Mouse (Mus musculus) hindbrain, embryonic 12.5 days (tissue): Measurements from ENCODE around the gene Ifnab. TPM values are rescaled to one million over a fixed set of nuclear protein-coding genes. Genes with fewer than 3 reads are reported as not detected.
A peak's percentile ranks its signal among the peaks of the same experiment; 100 is the strongest.

Source experiments
- ATAC-seq: fragments of 200-750 bp; cut with Nextera tagmentation; 2 replicates; pipeline ENCODE4 v1.8.0; 2017; ENCODE audit warnings: moderate TSS enrichment; ENCODE audit not compliant: low FRiP score
- H3K27ac ChIP-seq: fragments of 300-500 bp; sonication (generic); 2 replicates; pipeline ENCODE4 v1.5.1; 2016; ENCODE audit warnings: mild to moderate bottlenecking
- H3K27me3 ChIP-seq: fragments of 300-500 bp; sonication (generic); 2 replicates; pipeline ENCODE4 v1.6.1; 2016; ENCODE audit warnings: mild to moderate bottlenecking
- H3K36me3 ChIP-seq: fragments of 300-500 bp; sonication (generic); 2 replicates; pipeline ENCODE4 v1.6.1; 2016; ENCODE audit warnings: mild to moderate bottlenecking
- H3K4me1 ChIP-seq: fragments of 300-500 bp; sonication (generic); 2 replicates; pipeline ENCODE4 v1.6.1; 2016
- H3K4me2 ChIP-seq: fragments of 300-500 bp; sonication (generic); replicated peaks from 2 replicates; pipeline ENCODE4 v1.6.1; 2016; ENCODE audit warnings: mild to moderate bottlenecking
- H3K4me3 ChIP-seq: fragments of 300-500 bp; sonication (generic); 2 replicates; pipeline ENCODE4 v1.5.1; 2016; ENCODE audit warnings: mild to moderate bottlenecking
- H3K9ac ChIP-seq: fragments of 300-500 bp; sonication (generic); 2 replicates; pipeline ENCODE4 v1.6.1; 2016; ENCODE audit warnings: mild to moderate bottlenecking, moderate library complexity
- H3K9me3 ChIP-seq: fragments of 300-500 bp; sonication (generic); replicated peaks from 2 replicates; pipeline ENCODE4 v1.6.1; 2016; ENCODE audit warnings: mild to moderate bottlenecking
- WGBS: fragments of 180-500 bp; shearing (Covaris S2); methylation state at CpG from one replicate; pipeline ENCODE4 v1.1.7; 2016; 5-methylcytosine and 5-hydroxymethylcytosine counted together
- polyA plus RNA-seq: library from polyadenylated mRNA; unstranded; fragments of >200 nt; fragmentation: Nextera tagmentation; extraction: Ambion mirVana; gene quantifications from 2 replicates; pipeline ENCODE4 v1.2.1, GENCODE M21; 2016

The Ifnab gene
- not detected in 2 replicates for polyA plus RNA-seq

- H3K27me3 ChIP-seq = no peaks in the 10 kb centered on the region
Observed at GRCm38 (mm10) chr4:88691259-88691658, at the start of gene Ifnab. Gene Ifnab, minus strand, starts transcription at chr4:88691359.

GRCm38 (mm10) chr4:88739036-88739435 lies 47.9 kb upstream of the Ifnab start:
- no peak for ATAC-seq
- Histone ChIP-seq H3K4me2 (no peak overlapping the region), H3K4me1 (no peaks in the 10 kb centered on the region), H3K9ac (no peak overlapping the region), H3K27me3 (no peaks in the 10 kb centered on the region), H3K27ac (no peak overlapping the region), H3K9me3 (no peaks in the 10 kb centered on the region), H3K4me3 (no peak overlapping the region), H3K36me3 (no peaks in the 10 kb centered on the region)
- 93% methylated on average over 6 of the region's 6 CpGs for WGBS

More at GRCm38 (mm10) chr4:88691259-88691658, at the start of gene Ifnab:
- no peaks in the 10 kb centered on the region for H3K36me3 ChIP-seq
- H3K4me3 ChIP-seq = no peak within 1 kb of the TSS
- H3K27ac ChIP-seq = no peak within 1 kb of the TSS
- ATAC-seq = no peak
- H3K9me3 ChIP-seq = no peaks in the 10 kb centered on the region
- 68% methylated on average over 2 of the region's 2 CpGs for WGBS
- no peak within 1 kb of the TSS for H3K4me2 ChIP-seq
- no peak within 1 kb of the TSS for H3K9ac ChIP-seq
- H3K4me1 ChIP-seq = no peaks in the 10 kb centered on the region

DNA sequence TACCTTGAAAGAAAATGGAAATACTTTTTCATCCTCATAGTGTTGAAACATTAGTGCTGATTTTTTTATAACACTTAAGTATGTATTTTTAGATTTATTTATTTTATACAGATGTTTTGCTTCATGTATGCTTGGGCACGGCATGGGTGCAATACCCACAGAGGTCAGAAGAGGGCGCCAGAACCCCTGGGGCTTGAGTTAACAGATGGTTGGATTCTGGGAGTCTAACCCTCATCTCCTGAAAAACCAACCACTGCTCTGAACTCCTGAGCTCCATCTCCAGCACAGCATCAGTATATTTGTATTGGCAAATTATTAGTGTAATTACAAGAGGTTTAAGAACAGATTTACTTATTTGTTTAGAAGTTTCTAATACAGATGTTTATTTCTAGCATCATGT lies 47.3 kb upstream of the Ifnab start:
- WGBS = 4% methylated on average over 2 of the region's 2 CpGs
- H3K4me1 ChIP-seq = no peaks in the 10 kb centered on the region
- no peak overlapping the region for H3K4me2 ChIP-seq
- H3K9me3 ChIP-seq = no peaks in the 10 kb centered on the region
- no peak for ATAC-seq
- no peak overlapping the region for H3K9ac ChIP-seq
- no peak overlapping the region for H3K4me3 ChIP-seq
- H3K27ac ChIP-seq = no peak overlapping the region
- H3K27me3 ChIP-seq = no peaks in the 10 kb centered on the region
- H3K36me3 ChIP-seq = no peaks in the 10 kb centered on the region

DNA sequence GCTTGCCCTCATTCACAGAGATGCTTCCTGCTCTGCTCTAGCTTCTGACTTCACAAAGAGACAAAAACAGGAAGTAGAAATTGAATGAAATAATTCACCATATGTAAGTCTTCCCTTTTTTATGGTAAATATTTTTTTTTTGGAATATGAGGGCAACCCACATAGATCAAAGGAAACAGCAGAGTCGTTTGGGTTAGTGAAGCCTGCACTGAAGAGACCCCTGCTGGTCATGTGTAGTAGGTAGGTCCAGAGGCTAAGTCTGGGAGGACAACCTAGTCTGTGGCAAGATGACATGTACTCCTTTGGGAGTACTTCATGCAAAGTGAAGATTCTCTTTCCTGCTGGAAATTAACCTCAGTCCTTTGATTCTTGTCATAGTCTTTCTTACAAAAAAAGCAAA lies 36.2 kb upstream of the Ifnab start:
- Histone ChIP-seq H3K9me3 (no peaks in the 10 kb centered on the region), H3K27ac (no peak overlapping the region), H3K9ac (no peak overlapping the region), H3K4me3 (no peak overlapping the region), H3K4me1 (no peaks in the 10 kb centered on the region), H3K36me3 (no peaks in the 10 kb centered on the region), H3K4me2 (no peak overlapping the region), H3K27me3 (0 out of 2 replicates have a peak, but pooled peaks cover 3% of the 10 kb centered on the region)
- whole genome bisulfite sequencing = 6% methylated on average over 1 of the region's 1 CpGs
- ATAC-seq = no peak

DNA sequence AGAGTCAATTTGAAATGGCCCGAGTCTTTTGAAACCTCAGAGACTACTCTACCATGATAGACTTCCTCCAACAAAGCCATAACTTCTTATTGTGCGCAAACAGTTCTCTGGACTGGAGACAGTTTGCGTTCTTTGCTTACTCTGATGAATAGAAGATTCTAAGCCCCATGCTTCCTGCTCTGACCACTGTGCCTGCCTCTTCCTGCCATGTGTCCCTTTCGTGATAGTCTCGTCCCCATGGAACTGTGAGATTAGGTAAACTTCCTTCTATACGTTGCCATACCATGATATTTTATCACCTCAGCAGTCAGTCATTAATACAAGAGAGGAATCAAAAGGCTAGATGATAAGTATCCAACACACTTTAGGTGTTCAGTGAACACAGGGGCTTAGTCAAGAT lies 35.6 kb upstream of the Ifnab start:
- Histone ChIP-seq H3K4me1 (no peaks in the 10 kb centered on the region), H3K36me3 (no peaks in the 10 kb centered on the region), H3K27ac (no peak overlapping the region), H3K4me2 (no peak overlapping the region), H3K4me3 (no peak overlapping the region), H3K9me3 (no peaks in the 10 kb centered on the region), H3K27me3 (0 out of 2 replicates have a peak, but pooled peaks cover 3% of the 10 kb centered on the region), H3K9ac (no peak overlapping the region)
- ATAC-seq = no peak
- 86% methylated on average over 6 of the region's 6 CpGs for WGBS

GRCm38 (mm10) chr4:88723497-88724090 lies 32.4 kb upstream of the Ifnab start:
- Histone ChIP-seq H3K27ac (peak overlapping the region; percentile 40; the same call in 1 of the 2 replicates), H3K9ac (no peak overlapping the region), H3K4me1 (peaks cover 21% of the 10 kb centered on the region), H3K4me3 (no peak overlapping the region), H3K27me3 (0 out of 2 replicates have a peak, but pooled peaks cover 2% of the 10 kb centered on the region), H3K9me3 (no peaks in the 10 kb centered on the region), H3K4me2 (no peak overlapping the region), H3K36me3 (peaks cover 8% of the 10 kb centered on the region)
- ATAC-seq = no peak
- WGBS = 64% methylated on average over 8 of the region's 8 CpGs

- H3K4me1 ChIP-seq = peaks cover 26% of the 10 kb centered on the region
- peak; percentile 97 for ATAC-seq
- peak within 1 kb of the TSS; percentile 99 for H3K9ac ChIP-seq
- peak within 1 kb of the TSS; percentile 92 for H3K4me3 ChIP-seq
- no peaks in the 10 kb centered on the region for H3K9me3 ChIP-seq
- H3K4me2 ChIP-seq = peak within 1 kb of the TSS; percentile 81
- H3K27ac ChIP-seq = peak within 1 kb of the TSS; percentile 99
- H3K27me3 ChIP-seq = no peaks in the 10 kb centered on the region
- under 1% methylated on average over 81 of the region's 82 CpGs for WGBS
- H3K36me3 ChIP-seq = peaks cover 12% of the 10 kb centered on the region
Observed at GRCm38 (mm10) chr4:88721791-88722721, 30.9 kb upstream of the Ifnab start, which contains the start of the genes Gm26566 and Klhl9. Gene Gm26566, plus strand, starts transcription at chr4:88721805. Gene Klhl9, minus strand, starts transcription at chr4:88722465.

GRCm38 (mm10) chr4:88718715-88719114 lies 27.6 kb upstream of the Ifnab start:
- Histone ChIP-seq H3K4me1 (peaks cover 26% of the 10 kb centered on the region), H3K4me2 (peak overlapping the region; percentile 81), H3K27me3 (no peaks in the 10 kb centered on the region), H3K4me3 (peak overlapping the region; percentile 15; the same call in 1 of the 2 replicates), H3K36me3 (peaks cover 28% of the 10 kb centered on the region), H3K27ac (no peak overlapping the region), H3K9me3 (no peaks in the 10 kb centered on the region), H3K9ac (no peak overlapping the region)
- 66% methylated on average over 1 of the region's 1 CpGs for WGBS
- ATAC-seq = no peak

DNA sequence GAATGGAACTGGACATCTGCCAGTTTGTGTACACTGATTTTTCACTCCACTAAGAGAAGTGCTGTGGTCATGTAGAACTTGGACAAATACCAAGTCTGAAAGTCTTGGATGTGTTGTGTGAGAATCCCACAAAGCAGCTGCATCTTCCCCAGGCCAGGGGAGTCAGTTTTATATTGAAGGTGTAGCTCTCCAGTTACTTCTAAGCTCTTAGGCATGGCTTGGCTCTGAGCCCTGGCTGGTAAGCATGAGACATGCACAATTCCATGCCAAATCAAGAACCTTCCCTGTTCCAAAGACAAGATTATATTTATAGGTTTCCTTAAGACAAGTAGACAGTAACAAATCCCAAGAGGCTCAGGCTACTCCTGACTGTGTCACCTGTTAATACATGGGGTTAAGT lies 23.9 kb upstream of the Ifnab start:
- Histone ChIP-seq H3K27ac (no peak overlapping the region), H3K9me3 (no peaks in the 10 kb centered on the region; the same call in 1 of the 2 replicates), H3K9ac (no peak overlapping the region), H3K36me3 (peaks cover 26% of the 10 kb centered on the region), H3K27me3 (no peaks in the 10 kb centered on the region), H3K4me2 (no peak overlapping the region), H3K4me1 (peaks cover 13% of the 10 kb centered on the region), H3K4me3 (no peak overlapping the region)
- no peak for ATAC-seq

DNA sequence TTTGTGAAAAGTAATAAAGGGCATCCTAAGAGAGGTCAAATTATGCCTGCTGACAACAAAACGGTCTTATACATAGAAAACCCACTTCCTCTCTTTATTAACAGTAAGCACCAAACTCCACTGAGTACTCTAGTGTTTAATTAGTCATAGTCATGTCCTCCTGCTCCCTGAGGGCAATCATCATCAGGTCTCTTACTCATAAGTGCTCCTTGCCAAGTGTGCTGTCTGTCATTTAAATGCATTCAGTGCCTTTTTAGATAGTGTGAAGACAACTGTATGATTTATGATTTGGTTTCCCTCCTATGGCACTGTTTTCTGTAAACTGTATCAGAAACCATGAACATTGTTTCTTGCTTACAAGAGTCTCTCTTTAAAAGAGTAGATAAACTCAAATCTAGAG lies 23.1 kb upstream of the Ifnab start:
- no peak overlapping the region for H3K4me3 ChIP-seq
- WGBS = 88% methylated on average over 1 of the region's 1 CpGs
- H3K27ac ChIP-seq = no peak overlapping the region
- H3K9ac ChIP-seq = no peak overlapping the region
- peaks cover 9% of the 10 kb centered on the region for H3K4me1 ChIP-seq
- H3K9me3 ChIP-seq = no peaks in the 10 kb centered on the region; the same call in 1 of the 2 replicates
- H3K27me3 ChIP-seq = no peaks in the 10 kb centered on the region
- H3K36me3 ChIP-seq = peaks cover 24% of the 10 kb centered on the region
- H3K4me2 ChIP-seq = no peak overlapping the region
- no peak for ATAC-seq

- no peak for ATAC-seq
- H3K36me3 ChIP-seq = no peaks in the 10 kb centered on the region
- H3K4me3 ChIP-seq = no peak overlapping the region
- H3K27ac ChIP-seq = no peak overlapping the region
- no peaks in the 10 kb centered on the region for H3K4me1 ChIP-seq
- no peaks in the 10 kb centered on the region; the same call in 1 of the 2 replicates for H3K9me3 ChIP-seq
- H3K27me3 ChIP-seq = no peaks in the 10 kb centered on the region
- no peak overlapping the region for H3K4me2 ChIP-seq
- H3K9ac ChIP-seq = no peak overlapping the region
- WGBS = 91% methylated on average over 1 of the region's 1 CpGs
Observed at GRCm38 (mm10) chr4:88707128-88707826, 16.1 kb upstream of the Ifnab start.

GRCm38 (mm10) chr4:88705924-88706323 lies 14.8 kb upstream of the Ifnab start:
- 51% methylated on average over 3 of the region's 3 CpGs for WGBS
- ATAC-seq = no peak
- H3K4me3 ChIP-seq = no peak overlapping the region

More at GRCm38 (mm10) chr4:88705924-88706323, 14.8 kb upstream of the Ifnab start:
- Histone ChIP-seq H3K27ac (no peak overlapping the region), H3K9ac (no peak overlapping the region), H3K4me2 (no peak overlapping the region), H3K36me3 (no peaks in the 10 kb centered on the region), H3K4me1 (no peaks in the 10 kb centered on the region), H3K9me3 (no peaks in the 10 kb centered on the region), H3K27me3 (no peaks in the 10 kb centered on the region)
